Mouse (Mus musculus) layer of hippocampus, postnatal 25 days (tissue): ENCODE data around the gene Ttc6. TPM values are rescaled to one million over a fixed set of nuclear protein-coding genes. Genes with fewer than 3 reads are reported as not detected.

ENCODE experiments used
- DNase-seq, 2 experiments: peaks; one replicate each; pipeline ENCODE4 v3.0.0; 2022; ENCODE audit warnings: mixed read lengths in 2 of 2, low spot score in 1 of 2; ENCODE audit errors: extremely low spot score in 1 of 2
- total RNA-seq, 2 experiments: library from RNA; stranded (reverse); gene quantifications; 2 replicates each; pipeline ENCODE4 v1.2.3; 2021

The Ttc6 gene
- total RNA-seq, result under 1 TPM; 0.28 to 0.30 TPM

DNA sequence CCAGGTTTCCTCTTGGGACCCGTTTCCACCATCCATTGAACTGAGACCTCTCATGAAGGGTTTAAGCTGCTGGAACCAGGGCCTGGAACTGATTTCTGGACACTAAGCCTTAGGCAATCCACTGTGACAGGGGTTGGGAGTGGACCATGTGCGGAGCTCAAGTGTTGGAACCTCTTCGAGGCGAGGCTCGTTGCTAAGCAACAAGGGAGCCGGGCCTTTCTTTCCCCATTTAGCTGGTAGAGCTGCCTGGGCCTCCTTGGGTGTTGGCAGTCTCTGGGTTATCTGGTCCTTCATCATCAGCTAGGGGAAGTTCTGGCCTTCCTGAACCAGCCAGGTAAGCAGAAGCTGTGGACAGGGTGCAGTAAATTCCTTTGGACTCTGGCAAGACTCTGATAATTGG is at the start of gene Ttc6:
Gene Ttc6 (plus strand): TSS at position 205 of the 400 bp plus-strand sequence.
- no peak for DNase-seq

DNA sequence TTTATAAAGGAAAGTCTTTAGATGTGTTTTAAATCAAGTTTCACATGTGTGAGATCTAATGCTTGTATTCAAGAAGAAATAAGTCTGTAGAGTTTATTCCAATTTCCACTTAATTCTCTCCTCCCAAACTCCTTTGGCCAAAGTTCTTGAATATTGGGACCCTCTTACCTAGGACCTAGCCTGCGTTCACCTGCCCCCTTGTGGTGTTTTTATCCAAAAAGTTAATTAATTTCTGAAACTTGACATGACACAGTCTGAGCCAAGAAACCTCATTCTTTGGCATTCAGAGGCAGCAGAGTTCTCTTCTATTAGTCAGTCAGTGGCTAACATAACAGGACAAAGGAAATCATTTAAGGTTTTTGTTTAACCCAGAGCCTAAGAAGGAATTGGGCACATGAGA is 49.4 kb upstream of the Ttc6 start:
- DNase-seq, result no peak

DNA sequence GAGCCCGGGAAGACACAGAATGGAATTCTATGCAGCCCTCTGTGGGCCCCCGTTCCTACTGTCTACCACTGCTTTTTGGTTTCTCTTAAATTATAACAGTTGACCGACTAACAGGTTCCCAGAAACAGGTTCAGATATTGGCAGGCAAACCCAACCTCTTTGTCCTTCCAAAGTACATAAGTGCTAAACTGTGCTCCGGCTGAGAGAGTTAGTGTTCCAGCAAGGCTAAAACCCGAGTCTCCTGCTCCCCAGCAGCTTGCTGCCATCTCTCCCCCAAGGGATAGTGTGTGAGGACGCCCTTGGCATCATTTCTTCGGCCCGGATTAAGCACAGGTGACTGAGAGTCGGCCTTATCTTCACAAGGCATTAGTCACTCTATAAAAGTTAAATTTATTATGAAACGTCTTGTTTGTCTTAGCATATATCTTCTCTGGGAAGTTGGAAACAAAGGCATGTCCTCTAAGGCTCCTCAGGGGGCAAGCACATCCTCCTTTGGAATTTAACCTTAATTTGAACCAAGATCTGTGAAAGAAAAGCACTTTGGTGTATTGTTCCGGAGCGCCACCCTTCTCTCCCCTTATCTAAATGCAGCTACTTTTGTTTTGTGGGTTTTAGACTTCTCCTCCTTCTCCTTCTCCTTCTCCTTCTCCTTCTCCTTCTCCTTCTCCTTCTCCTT is 48.1 kb upstream of the Ttc6 start:
- DNase-seq, result no peak

DNA sequence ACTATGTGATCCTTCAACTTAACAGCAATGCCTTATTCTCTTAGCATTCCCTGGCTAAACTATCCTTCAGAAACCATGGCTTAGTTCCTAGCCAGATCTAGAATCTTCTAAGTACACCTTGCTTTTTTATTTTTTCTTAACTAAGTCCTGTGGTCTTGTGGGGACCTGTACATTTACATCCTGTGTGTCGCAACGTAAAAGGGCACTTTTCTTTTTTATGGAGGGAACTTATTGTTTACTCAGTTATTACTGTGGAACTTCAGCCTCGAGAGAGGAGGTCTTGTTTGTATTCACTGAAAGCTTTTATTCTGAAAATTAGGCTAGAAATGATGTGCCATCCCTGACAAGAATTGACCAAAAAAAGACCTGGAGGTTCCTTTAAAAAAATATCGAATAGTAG is 35.6 kb upstream of the Ttc6 start:
- DNase-seq, result no peak

DNA sequence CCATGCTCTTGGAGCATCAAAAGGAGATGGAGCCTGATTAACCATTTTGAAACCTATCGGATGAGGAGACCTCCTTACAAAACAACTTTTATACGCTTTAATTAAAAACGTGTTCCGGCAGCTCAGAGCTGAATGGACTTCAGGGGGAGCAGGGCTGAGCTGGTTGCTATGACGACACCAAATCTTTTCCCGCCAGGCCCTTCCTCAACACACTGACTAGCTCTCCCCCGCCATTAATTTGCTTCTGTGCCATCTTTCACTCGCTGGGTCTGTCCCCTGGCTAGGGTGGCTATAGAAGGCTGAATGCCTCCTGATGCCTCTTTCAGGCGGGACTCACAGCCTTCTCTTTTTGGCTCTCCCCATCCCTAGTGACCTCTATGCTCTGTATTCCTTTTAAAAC is 33.4 kb upstream of the Ttc6 start:
- DNase-seq, result no peak

DNA sequence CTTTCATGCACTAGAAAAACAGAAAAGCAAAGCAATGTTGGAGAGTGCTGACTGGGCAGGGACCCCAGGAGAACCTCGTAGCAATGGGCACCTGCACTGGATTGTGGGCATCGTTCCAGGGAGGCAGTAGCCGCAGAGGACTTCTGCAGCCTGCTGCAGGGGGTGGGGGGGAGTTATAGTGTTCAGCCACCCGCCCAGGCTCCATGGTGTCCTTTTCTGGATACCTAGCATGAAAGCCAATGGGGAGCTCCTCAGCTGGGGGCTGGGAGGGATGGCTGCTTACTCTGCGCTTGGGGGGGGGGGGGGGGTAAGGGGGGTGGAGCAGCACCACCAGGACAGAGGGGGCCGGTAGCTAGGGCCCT is 29.4 kb upstream of the Ttc6 start:
- no peak for DNase-seq

DNA sequence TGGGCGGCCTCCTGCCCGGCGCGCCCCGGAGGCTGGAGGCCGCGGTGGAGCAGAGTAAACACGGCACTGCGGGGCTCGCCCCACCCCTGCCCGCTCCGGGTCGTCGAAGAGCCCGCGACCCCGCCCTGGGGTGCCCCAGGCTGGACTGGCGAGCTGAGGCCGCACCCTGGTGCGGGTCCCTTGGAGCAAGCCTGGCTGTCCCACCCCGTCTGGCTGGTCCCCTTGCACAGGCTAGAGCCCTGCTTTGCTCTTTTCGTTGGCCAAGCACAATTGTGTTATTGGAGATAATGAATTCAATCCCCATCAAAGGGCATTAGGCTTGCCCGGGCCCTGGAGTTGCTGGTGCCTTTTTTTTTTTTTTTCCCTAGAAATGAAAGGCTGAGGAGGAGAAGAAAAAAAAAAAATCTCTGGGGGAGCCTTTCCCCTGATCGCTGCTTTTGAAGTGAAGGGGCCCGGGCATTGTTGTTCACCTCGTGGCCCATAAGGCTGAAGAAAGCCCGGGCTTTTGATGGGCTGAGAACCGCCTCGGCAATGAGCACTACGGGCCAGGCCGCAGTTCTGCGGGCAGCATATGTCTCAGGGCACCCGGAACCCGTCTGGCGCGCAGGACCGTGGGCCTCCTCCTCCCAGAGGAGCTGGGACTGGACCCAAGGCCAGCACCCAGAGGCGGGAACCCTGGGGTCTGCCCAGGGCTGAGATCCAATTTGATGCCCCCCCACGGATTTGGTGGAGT is 28.9 kb upstream of the Ttc6 start:
- no peak for DNase-seq

DNA sequence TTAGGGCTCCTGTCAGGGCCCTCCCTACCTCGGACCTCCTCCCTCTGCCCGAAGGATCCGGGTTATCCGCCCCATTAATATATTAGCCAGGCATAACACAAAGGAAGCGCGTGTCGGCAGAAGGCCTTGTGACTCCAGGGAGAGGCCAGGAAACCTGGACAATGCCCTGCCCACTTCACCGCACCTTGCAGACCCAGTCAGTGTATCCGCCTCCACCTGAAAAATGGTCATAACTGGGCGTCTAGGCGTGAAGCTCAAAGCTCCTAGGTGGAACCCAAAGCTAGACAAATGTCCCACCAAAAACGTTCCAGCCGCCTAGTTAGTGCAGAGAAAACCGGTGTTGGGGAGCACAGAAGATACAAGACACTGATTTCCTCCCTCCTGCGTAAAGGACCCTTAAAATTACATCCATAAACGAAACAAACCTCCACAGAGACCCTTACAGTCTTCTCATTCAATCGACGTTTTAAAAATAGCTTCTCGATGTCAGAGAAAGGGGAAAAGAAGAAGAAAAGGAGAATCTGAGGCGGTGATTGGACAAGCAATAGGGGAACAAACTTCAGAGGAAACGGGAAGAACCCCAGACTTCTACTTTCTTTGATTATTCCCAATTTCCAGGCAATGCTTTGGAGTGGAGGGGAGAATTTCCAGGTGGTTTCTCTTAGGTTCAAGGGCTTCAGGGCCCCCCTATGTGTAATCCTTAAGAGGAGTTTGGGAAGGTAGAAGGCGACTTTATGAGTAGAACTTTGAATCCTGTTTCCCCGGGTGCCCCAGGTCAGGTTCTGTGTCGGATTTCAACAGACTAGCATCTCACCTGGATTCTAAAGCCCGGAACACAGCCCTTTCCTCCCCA is 27.6 kb upstream of the Ttc6 start:
- no peak for DNase-seq

DNA sequence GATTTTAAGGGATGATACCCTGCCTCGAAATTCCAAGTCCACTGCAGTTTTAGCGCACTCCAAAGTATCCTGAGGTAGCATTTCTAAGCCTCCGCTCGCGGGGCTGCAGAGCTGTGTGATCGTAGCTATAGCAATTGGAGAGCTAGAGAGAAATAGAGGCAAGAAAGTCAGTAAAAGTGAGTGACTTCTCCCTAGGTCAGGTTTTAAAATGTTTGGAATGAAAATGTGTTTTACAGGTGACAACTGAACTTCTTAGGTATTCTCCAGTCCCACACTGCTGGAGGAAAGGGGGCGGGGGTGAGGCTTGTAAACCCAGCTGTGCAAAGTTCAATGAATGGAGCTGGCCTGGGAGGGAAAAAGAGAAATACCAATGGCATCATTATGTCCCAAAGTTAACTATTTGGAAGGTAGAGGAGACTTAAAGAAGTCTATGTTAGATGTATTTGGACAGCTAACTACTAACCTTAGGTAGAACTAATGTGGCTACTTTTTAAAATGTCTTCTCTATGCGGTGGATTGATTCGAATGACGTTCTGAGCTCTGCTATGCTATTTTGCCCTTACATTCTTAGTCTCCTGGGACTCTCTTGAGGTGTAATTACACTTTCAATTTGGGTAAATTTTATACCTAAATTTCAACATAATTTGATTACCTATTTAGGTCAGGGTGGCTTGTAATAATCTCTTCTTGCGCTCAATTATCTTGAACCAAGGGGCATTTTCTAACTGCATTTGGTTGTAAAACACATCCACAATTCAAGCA is 26.8 kb upstream of the Ttc6 start:
- no peak for DNase-seq

DNA sequence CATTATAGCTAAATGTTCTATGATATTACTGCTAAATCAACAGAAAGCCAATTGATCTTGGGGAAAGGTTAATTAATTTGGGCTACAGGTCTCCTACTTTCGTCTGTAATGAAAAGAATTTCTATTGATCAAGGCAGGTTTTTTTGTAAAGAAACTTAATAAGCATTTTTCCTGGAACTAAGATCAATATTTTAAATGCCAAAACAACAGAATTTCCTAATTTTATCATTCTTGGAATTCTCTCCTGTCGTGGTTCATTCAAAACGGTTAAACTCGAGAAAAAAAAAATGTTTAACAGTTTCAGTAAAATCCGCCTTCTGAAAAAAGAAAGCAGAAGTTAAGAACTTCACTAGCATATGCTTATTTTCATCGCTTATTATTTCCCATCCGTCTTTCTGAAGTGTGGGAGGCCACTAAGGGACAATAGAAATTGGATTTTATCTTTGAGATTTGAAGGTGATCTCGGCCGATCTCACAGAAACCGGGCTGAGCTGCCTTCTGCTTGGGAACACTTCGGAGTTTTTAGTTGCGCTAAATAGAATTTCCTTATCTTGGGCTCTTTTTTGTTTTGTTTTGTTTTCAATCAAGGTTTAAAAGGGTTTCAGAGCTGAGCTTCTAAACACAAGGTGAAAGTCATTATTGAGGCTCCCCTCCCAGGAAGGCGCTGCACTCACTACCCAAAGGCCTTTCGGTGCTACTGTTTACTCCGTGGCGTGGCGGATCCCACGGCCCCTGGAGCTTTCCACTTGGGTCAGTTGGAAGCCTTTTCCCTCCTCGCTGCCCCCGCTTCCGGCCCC is 25.9 kb upstream of the Ttc6 start:
- no peak for DNase-seq

DNA sequence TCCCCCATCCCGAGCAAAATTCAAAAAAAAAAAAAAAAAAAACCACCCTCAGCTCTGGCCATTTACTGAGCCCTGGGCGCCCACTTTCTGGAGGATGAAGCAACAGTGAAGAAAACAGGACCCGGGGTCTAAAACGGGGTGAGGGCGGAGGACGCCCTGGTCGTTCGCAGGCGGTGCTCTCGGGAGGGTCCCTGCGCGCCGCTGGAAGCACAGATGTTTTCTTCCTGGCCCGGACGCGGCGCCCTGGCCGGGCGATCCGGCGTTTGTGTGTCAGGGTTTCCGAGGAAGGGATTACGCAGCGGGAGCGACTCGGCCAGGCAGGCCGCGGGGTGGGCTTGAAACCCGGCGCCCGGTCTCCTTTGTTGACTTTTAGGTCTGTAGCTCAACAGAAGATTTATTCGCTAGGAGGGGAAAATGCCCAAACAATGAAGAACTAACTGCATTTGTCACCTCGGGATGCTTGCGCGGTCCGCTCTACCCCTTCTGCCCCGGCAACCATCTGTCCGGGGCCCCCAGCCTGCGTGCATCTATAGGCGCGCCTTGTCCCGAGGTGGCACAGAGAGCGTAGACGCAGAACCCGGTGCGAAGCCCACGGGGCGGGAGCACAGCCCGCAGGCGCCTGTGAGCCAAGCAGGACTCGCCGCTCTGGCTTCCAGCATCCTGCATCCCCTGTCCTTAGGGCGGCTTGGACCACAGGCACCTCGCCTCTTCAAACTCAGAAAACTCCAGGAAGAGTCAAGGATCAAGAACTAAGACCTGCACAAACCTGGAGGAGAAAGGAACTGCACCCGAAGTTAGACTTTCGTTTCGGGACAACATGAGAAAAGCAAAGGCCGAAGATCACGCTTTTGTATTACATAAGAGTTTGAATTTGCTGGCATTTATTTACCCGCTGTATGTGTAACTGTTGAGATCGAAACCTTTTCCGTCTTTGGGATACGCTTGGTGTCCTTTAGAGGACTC is 25.0 kb upstream of the Ttc6 start:
- DNase-seq, result no peak

DNA sequence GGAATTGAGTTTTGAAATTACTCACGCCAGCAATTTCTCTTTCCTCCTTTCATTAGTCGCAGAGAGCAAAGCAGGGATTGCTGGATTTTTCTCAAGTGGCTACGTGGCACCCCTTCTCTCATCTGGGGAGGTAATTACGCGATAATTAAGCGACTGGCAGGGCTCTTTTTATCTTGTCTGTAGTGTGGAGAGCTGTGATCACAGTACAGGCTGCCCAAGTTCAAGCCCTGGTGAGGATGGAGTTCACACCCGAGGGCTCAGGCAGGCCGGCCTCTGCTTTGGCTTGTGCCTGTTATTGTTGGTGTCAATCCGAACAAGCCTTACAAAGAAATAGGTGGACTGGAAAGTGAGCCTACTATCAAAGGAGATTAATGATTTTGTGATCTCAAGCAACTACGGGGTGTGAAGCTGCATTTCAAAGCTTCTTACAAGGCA is 24.3 kb upstream of the Ttc6 start:
- DNase-seq, result no peak

DNA sequence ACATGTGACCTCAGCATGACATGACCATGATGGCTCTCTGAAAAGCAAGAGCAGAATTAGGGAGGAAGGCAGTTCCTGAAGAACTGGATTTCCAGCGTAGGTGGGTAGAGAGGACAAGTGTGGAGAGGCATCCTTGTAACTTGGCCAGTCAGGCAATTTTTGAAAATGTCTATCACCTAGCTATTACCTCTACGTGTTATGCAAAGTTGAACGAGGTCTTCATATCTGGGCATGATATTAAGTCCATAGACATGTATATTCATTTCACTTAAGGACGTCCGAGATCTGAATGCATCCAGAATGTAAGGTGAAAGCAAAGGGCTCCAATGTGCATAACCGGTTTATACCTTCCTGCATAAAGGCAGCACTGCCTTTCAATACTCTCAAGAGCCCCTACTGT is 22.8 kb upstream of the Ttc6 start:
- no peak for DNase-seq

DNA sequence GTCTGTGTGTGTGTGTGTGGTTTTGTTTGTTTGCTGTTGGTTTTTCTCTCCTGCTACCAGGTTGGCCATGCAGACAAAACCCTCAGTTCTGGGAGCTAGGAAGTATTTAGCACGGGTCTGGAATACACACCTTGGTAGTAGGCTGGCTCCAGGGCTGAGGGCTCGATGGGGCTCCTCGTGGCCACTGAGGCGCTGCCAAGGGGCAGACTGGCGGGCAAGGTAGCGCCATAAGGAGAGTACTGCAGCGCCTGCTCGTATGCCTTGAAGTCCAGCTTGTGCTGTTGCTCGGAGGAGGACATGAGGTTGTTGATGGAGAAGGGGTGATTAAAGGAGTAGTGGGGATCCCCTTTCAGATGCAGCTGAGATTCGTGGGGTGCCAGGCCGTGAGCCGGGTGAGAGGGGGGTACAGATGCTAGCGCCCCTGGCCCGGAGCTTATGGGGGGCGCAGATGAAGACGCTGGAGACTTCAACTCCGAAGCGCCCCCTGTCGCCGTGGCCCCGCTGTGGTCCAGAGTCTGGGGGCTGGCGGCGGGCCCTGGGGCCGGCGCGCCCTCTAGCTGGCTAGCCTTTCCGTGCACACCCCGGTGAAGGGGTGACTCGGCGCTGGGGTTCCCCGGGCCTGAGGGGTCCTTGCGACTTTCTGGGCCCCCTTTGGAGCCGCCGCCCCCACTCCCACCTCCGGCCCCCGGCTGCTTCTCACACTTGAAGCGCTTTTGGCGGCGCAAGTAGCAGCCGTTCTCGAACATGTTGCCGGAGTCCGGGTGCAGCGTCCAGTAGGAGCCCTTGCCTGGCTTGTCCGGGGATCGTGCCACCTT is 21.8 kb upstream of the Ttc6 start:
- no peak for DNase-seq

DNA sequence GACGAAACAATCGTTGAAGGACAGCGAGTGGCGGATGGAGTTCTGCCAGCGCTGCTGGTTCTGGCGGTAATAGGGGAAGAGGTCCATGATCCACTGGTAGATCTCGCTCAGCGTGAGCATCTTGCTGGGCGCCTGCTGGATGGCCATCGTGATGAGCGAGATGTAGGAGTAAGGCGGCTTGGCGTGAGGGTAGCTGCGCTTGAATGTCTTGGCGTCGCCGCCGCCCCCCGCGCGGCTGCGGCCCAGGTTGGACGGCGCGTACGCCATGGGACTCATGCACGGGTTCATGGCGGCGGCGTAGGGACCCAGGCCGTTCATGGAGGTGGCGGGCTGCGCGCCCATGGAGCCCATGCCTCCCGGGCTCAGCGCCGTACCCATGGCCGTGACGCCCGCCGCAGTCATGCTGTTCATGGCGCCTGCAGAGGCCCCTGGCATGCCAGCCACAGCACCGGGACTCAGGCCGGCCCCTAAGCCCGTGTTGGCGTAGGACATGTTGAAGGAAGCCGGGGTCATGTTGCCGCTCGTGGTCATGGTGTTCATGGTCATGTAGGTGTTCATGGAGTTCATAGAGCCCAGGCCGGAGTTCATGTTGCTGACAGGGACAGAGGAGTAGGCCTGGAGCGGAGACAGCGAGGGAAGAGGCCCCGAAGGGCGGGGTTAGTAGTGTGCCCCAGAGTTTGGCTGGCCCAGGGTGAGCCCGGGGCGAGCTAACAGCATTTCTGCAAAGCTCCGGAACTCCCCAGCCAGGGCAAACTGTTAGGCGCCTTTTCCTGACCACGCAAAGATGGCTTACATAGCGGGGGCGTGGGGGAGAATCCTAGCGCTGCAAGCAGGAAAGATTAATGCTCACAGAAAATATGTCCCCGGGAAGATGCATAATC is 20.9 kb upstream of the Ttc6 start:
- no peak for DNase-seq

DNA sequence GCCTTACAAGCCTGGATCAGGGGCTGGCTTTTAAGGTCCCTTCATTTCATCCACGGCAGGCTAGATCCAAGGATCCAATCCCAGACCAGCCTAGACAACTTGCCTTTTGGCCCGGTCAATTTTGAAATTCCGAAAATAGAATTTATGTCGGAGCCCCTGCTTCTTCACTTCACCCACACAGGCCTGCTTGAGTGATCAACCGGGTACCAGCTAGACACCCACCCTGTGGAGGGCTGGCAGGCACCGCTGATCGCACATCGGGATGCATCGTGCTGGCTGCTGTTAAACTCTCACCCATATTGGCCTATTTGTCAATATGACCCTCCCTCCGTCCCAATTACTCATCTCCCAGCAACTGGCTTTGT is 20.3 kb upstream of the Ttc6 start:
- DNase-seq, result no peak
